Mouse (Mus musculus) kidney, adult 11 months (tissue): ENCODE measurements at regions not wholly inside any gene's neighbourhood (a gene's known extent, or its start where the extent isn't known, plus 50 kb on each side); places are given as distances from the start of the nearest gene placed in this dataset.
"Not testable (repeated sequence)": the region's sequence is repeated elsewhere in the genome, so short reads cannot be mapped to it uniquely, and the experiment has no call there.

Experiments used
- DNase-seq: peaks from one replicate; pipeline ENCODE4 v3.0.0; 2022

DNA sequence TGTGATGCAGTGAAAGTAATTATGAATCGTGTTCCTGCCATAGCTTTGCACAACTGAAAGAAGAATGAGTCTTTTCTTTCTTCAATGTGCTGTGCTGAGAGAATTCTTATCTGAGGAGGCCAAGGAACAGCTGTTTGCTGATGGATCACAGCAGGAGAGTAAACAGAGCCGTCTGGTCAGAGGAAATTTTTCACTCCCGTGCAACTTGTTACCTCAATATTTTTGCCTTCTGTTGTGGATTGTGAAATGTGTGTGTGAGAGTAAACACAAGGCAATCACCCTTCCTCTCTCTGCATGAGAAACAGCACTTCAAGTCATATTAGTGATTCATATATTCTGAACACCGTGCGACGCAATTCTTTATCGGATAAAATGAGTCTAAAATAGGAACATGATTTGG is 171.9 kb downstream of the Epm2a start:
- no peak for DNase-seq

DNA sequence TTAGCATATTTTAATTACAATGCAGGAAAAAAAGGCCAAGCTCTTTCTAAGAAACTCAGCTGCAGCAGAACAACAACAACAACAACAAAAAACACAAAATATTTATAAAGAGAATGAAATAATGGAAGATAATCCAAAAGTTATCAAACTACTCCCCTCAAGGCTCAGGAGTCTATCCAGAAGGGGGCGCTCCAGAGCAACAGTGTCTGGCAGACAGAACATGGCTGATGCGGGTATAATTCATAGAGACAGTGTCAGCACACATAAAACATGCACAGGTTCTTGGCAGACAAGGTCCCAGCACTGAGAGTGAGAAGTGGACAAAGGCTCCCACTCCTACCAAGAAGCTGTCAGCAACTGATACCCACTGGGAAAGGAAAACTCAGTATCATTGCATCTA is 173.9 kb downstream of the Epm2a start:
- no peak for DNase-seq

GRCm38 (mm10) chr10:11531343-11531742 is 188.1 kb downstream of the Epm2a start:
- no peak for DNase-seq

DNA sequence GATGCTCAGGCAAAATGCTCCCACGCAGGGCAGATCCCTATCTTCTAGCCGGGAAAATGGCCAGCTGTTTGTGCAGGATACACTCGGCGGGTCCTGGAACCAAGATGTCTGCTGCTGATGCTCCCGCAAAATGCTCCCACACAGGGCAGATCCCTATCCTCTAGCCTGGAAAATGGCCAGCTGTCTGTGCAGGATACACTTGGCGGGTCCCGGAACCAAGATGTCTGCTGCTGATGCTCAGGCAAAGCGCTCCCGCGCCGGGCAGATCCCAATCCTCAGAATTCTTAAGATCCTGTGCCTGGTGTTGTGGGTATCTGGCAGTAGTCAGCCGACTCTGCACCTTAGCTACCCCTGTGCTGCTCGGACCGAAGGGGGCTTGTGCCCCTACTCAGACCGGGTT is 212.2 kb downstream of the Epm2a start:
- not testable (repeated sequence) for DNase-seq

DNA sequence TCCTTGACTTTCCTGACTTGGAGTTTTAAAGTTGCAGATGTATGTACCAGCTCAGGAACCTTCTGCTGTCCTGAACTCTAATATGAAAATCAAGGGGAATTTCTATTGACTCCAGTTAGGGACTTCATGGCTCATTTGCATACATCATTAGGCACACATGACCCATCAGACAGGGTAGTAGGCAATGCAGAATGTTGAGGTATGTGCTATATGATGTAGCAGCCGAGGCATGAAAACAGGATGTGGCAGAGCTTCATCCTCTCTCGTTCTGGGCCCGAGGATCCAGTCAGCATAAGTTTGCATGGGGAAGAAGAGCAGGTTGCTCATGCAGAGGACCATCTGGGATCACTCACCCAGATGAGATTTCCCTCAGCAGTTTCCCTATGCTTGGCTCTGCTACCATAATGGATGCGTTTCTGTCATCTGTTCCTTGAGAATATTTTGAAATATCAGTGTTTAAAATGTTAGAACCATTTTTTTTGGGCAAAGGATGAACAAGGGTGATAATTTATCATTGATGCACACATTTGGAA is 227.4 kb downstream of the Epm2a start:
- no peak for DNase-seq

DNA sequence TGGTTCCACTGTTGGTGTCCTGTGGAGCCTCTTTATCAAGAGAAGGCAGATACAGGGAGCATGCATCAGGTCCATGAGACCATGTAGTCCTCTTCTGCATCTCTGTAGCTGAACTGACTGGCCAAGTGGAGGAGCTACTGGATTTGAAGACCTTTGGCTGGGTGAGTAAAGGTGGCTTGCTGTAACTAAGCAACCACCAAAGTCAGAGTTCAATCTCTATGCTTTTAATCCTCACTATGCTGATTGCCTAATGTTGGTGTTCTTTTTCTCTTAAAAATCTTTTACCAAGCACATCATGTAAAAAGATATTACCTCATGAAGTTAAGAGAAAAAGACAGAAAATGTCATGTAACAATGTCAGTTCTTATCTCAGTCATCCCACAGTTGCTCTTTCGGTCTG is 265.2 kb downstream of the Epm2a start:
- DNase-seq, result no peak

- DNase-seq, result not testable (repeated sequence)
Observed at GRCm38 (mm10) chr10:11609092-11609491, 265.9 kb downstream of the Epm2a start.

- DNase-seq, result no peak
Observed at GRCm38 (mm10) chr10:11648151-11648550, 304.9 kb downstream of the Epm2a start.

- DNase-seq, result no peak
Observed at GRCm38 (mm10) chr10:11660056-11660770, 317.0 kb downstream of the Epm2a start.

DNA sequence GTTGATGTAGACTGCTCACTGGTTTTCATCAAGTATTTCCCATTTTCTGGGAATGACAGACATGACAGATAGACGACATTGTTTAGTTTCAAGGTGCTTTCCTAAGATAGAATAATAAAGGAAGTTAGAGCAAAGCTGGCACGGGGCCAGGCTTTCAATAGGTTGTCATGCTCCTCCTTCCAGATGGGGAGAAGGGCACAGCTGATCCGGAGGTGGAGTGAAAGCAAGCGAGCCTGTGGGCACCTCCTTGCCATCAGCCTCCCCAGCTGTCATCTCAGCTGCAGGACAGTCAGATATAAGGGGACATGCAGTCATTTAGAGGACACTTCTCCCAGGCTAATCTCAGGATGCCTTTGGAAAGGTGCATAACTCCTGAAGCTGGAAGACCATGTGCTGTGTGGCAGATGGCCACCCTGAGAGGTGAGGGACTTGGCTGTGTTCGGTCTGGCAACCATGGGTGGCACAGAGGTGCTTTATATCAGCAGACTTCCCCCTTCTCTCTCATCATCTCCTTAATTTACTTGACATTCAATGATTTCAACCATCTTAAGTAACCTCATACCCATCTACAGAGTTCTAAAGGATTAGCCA is 318.6 kb downstream of the Epm2a start:
- DNase-seq, result no peak

- DNase-seq, result no peak
Observed at GRCm38 (mm10) chr10:11709742-11710141, 366.5 kb downstream of the Epm2a start.

DNA sequence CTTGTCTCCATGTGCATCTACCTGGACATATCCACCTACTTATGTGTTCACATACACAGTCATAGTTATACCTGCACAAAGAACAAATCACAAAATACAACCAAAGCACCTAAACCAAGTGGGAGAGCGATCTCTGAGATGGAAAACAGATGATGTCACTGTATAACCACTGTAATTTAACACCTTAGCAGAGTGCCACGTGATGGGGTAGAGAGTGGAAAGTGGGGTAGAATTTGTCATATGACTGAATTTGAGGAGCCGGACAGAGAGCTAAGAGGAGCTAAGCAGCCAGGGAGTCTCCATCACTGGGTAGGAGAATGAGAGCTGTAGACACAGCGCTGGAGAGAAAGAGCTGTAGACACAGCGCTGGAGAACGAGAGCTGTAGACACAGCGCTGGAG is 381.6 kb downstream of the Epm2a start:
- no peak for DNase-seq

GRCm38 (mm10) chr10:11729536-11729935 is 386.3 kb downstream of the Epm2a start:
- no peak for DNase-seq

DNA sequence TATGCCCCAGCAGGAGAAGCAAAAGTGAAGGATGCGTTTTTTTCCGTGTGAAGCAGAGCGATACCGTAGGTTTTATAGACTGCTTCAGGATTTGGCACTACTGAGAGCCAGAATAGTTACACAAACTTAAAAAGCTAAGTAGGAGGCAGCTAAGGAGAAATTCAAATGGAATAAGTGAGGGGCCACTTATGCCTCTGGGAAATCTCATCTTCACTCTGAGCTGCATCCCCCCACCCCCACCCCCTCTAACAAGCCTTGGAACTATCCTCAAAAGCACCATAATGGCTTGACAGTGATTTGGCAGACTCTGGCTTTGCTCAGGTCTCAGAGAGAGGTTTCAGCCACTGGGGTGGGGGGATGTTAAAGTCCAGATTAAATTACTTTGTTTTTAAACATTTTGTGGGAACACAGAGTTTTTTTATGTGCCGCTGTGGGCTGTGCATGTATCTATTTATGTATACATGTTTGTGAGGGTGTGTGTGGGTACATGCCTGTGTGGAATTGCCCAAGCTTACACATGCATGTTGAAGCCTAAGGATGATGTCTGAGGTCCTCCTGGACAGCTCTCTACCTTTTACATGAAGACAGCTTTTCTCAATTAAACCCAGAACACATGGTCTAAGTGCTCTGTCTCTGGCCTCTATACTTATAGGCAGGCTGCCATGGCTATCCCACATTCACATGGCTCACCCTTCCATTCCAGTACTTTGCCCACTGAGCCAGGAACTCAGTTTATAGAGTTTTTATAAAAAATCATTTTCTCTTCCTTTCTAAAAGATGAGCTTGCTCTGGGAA is 396.6 kb downstream of the Epm2a start:
- DNase-seq, result no peak

GRCm38 (mm10) chr10:11745587-11745986 is 402.4 kb downstream of the Epm2a start:
- DNase-seq, result no peak

- DNase-seq, result no peak
Observed at GRCm38 (mm10) chr10:11746959-11747358, 403.8 kb downstream of the Epm2a start.

DNA sequence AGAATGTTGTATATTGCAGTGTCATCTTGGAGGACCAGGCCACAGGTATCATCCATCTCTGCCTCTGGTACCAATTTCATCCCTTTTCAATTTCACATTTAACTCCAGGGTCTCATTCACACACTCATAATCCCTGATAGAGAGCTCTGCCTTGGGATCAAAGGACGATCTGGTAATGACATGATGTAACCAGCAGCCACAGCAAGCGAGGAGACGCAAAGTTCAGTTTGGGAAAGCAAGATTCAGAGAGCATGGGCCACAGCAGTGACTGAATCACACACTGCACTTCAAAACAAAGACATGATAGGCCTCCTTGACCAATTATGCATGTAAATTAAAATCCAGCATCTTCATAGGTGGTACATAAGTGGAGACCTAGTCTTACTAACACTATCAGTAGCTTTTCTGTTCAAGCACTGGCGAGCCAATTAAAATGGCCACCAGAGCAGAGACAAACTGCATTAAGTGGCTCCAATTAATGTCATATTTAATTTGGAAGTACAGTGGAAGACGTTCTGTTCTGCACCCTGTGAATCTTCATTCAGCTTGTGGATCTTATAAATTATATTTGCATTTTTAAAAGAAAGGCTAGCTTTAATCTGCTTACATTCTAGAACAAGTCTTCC is 412.0 kb downstream of the Epm2a start:
- DNase-seq, result no peak

GRCm38 (mm10) chr10:11777894-11778293 is 434.7 kb downstream of the Epm2a start:
- DNase-seq, result no peak

DNA sequence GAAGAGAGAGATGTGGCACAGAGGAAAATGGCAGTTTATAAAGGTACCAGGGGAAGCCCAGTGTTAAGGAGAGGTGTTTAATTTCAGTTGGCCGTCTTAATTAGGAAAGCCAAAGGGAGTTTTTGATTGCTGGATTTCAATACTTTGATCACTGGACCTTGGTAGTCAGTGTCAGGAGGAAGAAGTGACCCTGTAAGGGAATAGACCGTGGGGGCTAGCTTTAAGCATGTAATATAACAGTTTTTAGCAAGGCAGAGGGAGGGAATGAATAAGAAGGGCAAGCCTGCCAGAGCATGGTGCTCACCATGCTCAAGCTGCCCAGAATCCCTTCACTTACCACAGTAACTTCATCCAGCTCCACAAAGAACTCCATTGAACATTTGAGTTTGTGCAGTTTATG is 437.1 kb downstream of the Epm2a start:
- DNase-seq, result no peak

DNA sequence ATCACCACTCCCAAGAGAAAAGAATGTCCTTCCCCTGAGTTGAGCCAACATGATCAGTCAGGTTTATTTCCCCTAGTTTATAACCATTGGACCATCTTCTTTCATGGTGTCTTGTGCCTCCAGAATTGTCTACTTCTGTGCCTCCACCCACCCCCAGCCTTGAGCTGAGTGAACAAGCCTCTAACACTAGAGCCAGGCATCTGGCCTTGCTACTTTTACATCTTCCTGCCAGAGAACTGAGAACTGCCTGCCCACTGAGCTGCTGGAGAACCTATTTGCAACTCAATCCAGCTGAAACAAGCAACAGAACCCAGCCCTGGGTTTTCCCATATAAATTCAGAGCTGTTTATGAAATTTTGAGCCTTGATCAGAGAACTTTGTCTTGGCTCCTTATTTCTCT is 444.0 kb downstream of the Epm2a start:
- no peak for DNase-seq

GRCm38 (mm10) chr10:11799510-11799909 is 456.3 kb downstream of the Epm2a start:
- DNase-seq, result no peak

GRCm38 (mm10) chr10:11801372-11802230 is 458.4 kb downstream of the Epm2a start:
- not testable (repeated sequence) for DNase-seq
